17 mouse cellular contexts compared by ENCODE assay signal in genomic region chr19:46282081-46282849, GRCm38 (mm10). TPM values are rescaled to one million over a fixed set of nuclear protein-coding genes. Genes with fewer than 3 reads are reported as not detected.
A peak's percentile ranks its signal among the peaks of the same experiment; 100 is the strongest.
DNase-seq lines count a peak whose midpoint lies in the region; TF ChIP-seq lines count a peak whose summit lies in the region.
"Had no signal": no experiment of that assay in that cellular context is flagged by ENCODE, and none has a peak within 500 bp of the region (broad histone marks: within the 10 kb centered on the region; RNA-seq: fewer than 3 reads in every experiment).

No protein-coding gene starts in this region.

- H3K4me1 ChIP-seq in CH12.LX (ENCODE audit: control insufficient read depth in 1 of 2, insufficient read depth in 2 of 2) = 0 out of 4 replicates have a peak, but pooled peaks cover 0 to 3% of the 10 kb centered on the region in 2 experiments
- H3K4me1 ChIP-seq in ES-E14 (ENCODE audit: control insufficient read depth in 2 of 2, insufficient read depth in 2 of 2, low read length in 2 of 2, poor library complexity in 1 of 2) = peaks cover 0 to 5% of the 10 kb centered on the region in 2 experiments; a peak in 1 of 4 replicates
- H3K4me1 ChIP-seq: forebrain, embryonic 15.5 days; heart, embryonic 10.5 days; midbrain, embryonic 10.5 days had no signal

- H3K79me2 ChIP-seq in CH12.LX (replicated peaks; ENCODE audit: control insufficient read depth, extremely low read depth, insufficient read depth, poor library complexity, severe bottlenecking) = no peaks in the 10 kb centered on the region

- no peaks in the 10 kb centered on the region for H3K27me3 ChIP-seq in CH12.LX (replicated peaks)
- H3K27me3 ChIP-seq: forebrain, embryonic 15.5 days had no signal

- TF ChIP-seq POLR2A in CH12.LX (IDR thresholded peaks at IDR 0.05; ENCODE audit: low read depth, low read length) = no peak

- H3K4me3 ChIP-seq in layer of hippocampus, adult 2 months = no peak overlapping the region
- H3K4me3 ChIP-seq in CH12.LX (replicated peaks in 1 of 3; ENCODE audit: low read depth in 2 of 3, low read length in 2 of 3, poor library complexity in 1 of 3) (no peak overlapping the region), ES-E14 (ENCODE audit: insufficient read depth in 1 of 2, low read depth in 1 of 2, low read length in 2 of 2, poor library complexity in 1 of 2, severe bottlenecking in 1 of 2) (no peak overlapping the region)
- H3K4me3 ChIP-seq: forebrain, embryonic 15.5 days; gastrocnemius, adult 2 months; heart, embryonic 10.5 days; midbrain, embryonic 10.5 days; myocyte had no signal

- H3K9ac ChIP-seq in CH12.LX (ENCODE audit: insufficient read depth, low read depth) = no peak overlapping the region
- H3K9ac ChIP-seq in ES-E14 (ENCODE audit: insufficient read depth, low read depth, low read length, poor library complexity, severe bottlenecking) = no peak overlapping the region
- H3K9ac ChIP-seq: forebrain, embryonic 15.5 days had no signal

- H3K36me3 ChIP-seq in CH12.LX (replicated peaks in 1 of 2; ENCODE audit: control insufficient read depth in 1 of 2, insufficient read depth in 1 of 2, low read length in 1 of 2) = peaks cover 69 to 87% of the 10 kb centered on the region in 2 experiments
- peaks cover 24% of the 10 kb centered on the region; the same call in 1 of the 2 replicates for H3K36me3 ChIP-seq in ES-E14 (ENCODE audit: control insufficient read depth, insufficient read depth, low read length, poor library complexity, severe bottlenecking)

- TF ChIP-seq CTCF in layer of hippocampus, adult 2 months (conservative IDR thresholded peaks at IDR 0.05) = peak; percentile 41
- no peak for TF ChIP-seq CTCF in CH12.LX (conservative IDR thresholded peaks at IDR 0.05 in 1 of 2, IDR thresholded peaks at IDR 0.05 in 1 of 2; ENCODE audit: low read depth in 2 of 2, low read length in 2 of 2)

- no peak for DNase-seq in layer of hippocampus, adult 2 months (ENCODE audit: low spot score in 2 of 2)
- DNase-seq in layer of hippocampus, postnatal 36 days = no peak
- DNase-seq in CH12.LX (ENCODE audit: extremely low read depth) (no peak), ES-E14 (ENCODE audit: low read depth, low spot score) (peak; percentile 19)
- DNase-seq in thymus, postnatal 0 days (ENCODE audit: low spot score) = peak; percentile 65
- no peak for DNase-seq in gastrocnemius, postnatal 10 days
- no peak for DNase-seq in retina, embryonic 14.5 days (ENCODE audit: low spot score)
- DNase-seq: adrenal gland, postnatal 14 days; cerebellum, adult 9-10 months; embryo, embryonic 11 days; gastrocnemius, adult 2 months; lung, postnatal 14 days had no signal

- no peak; the same call in none of the 2 replicates for TF ChIP-seq RAD21 in CH12.LX (IDR thresholded peaks at IDR 0.05; ENCODE audit: low read depth, low read length)

- dilution Hi-C loops in CH12.LX (cut with MboI; ENCODE audit: extremely low pct_ligation_motif_present, extremely low pct_unique_long_range_greater_than_20kb, low sequenced_read_pairs) = no loop called here

- no peak for TF ChIP-seq EP300 in CH12.LX (IDR thresholded peaks at IDR 0.05; ENCODE audit: low read length)

- in situ Hi-C loops in CH12.LX (cut with MboI; ENCODE audit: low pct_ligation_motif_present, low pct_unique_long_range_greater_than_20kb, low sequenced_read_pairs) (no loop called here), ES-E14 (cut with MboI; ENCODE audit: low sequenced_read_pairs in 2 of 2, unreplicated experiment in 2 of 2) (no loop called here)

- no peak overlapping the region for H3K27ac ChIP-seq in layer of hippocampus, adult 2 months
- H3K27ac ChIP-seq in CH12.LX (ENCODE audit: insufficient read depth, low read depth) (no peak overlapping the region), ES-E14 (ENCODE audit: insufficient read depth, low read depth, low read length, poor library complexity, severe bottlenecking) (no peak overlapping the region)
- H3K27ac ChIP-seq: forebrain, embryonic 15.5 days; gastrocnemius, adult 2 months; heart, embryonic 10.5 days; midbrain, embryonic 10.5 days had no signal

- no peaks in the 10 kb centered on the region for H3K9me3 ChIP-seq in CH12.LX (replicated peaks; ENCODE audit: low read length)
- H3K9me3 ChIP-seq in ES-E14 (ENCODE audit: control insufficient read depth, insufficient read depth, low read depth, low read length) = no peaks in the 10 kb centered on the region
- H3K9me3 ChIP-seq: forebrain, embryonic 15.5 days; heart, embryonic 10.5 days; midbrain, embryonic 10.5 days had no signal

- no peak overlapping the region for H3K4me2 ChIP-seq in CH12.LX (ENCODE audit: insufficient read depth, low read depth, poor library complexity, severe bottlenecking)
- H3K4me2 ChIP-seq: forebrain, embryonic 15.5 days had no signal

TF ChIP-seq in CH12.LX, 34 proteins besides CTCF, POLR2A, EP300 and RAD21:
- no peak for TF ChIP-seq MAX (IDR thresholded peaks at IDR 0.05; ENCODE audit: low read length)
- TF ChIP-seq SMC3 (IDR thresholded peaks at IDR 0.05; ENCODE audit: low read depth, low read length) = 0 out of 2 replicates have a peak, but pooled peaks have one; percentile 3
- no peak for TF ChIP-seq PAX5 (IDR thresholded peaks at IDR 0.05; ENCODE audit: low read length)
- no peak for TF ChIP-seq RCOR1 (conservative IDR thresholded peaks at IDR 0.05; ENCODE audit: low read depth, low read length)

TF ChIP-seq in ES-E14, 5 proteins besides CTCF, POLR2A, EP300 and RAD21:
- TF ChIP-seq ZC3H11A (IDR thresholded peaks at IDR 0.05; ENCODE audit: borderline replicate concordance, low read depth, low read length) (no peak), HCFC1 (IDR thresholded peaks at IDR 0.05; ENCODE audit: borderline replicate concordance, insufficient read depth, low read length) (no peak), CHD2 (IDR thresholded peaks at IDR 0.05; ENCODE audit: low read depth, low read length) (no peak), MAFK (IDR thresholded peaks at IDR 0.05; ENCODE audit: insufficient read depth, low read depth, low read length) (no peak), ZNF384 (IDR thresholded peaks at IDR 0.05; ENCODE audit: low read depth, low read length) (no peak)

RNA-seq across cellular contexts. Expression of gene Nfkb2, which starts 21.9 kb away (rescaled TPM):
- total RNA-seq in layer of hippocampus, adult 2 months (2021) = 1 to 10 TPM; 2.1 to 2.4 TPM
- 1 to 10 TPM; 1.9 to 3.2 TPM for total RNA-seq in layer of hippocampus, postnatal 36 days (2021)
- total RNA-seq in CH12.LX (2012; rRNA removed) = 45.0 and 64.8 TPM in 2 replicates
- total RNA-seq in CH12.LX (2014; rRNA removed) = 37.1 and 44.3 TPM in 2 replicates
- 67.5 and 71.7 TPM in 2 replicates for polyA plus RNA-seq in CH12.LX (2012; ENCODE audit: insufficient read length, low read depth)
- total RNA-seq in ES-E14 (2012; rRNA removed) = 11.6 and 13.0 TPM in 2 replicates
- 29.1 and 31.3 TPM in 2 replicates for polyA plus RNA-seq in thymus, postnatal 0 days (2015; fragmentation: Nextera tagmentation; extraction: Ambion mirVana)
- 10 to 100 TPM; 10.4 to 14.3 TPM for total RNA-seq in gastrocnemius, postnatal 10 days (2021)

RNA-seq across cellular contexts. Expression of gene Psd, which starts 44.7 kb away (rescaled TPM):
- total RNA-seq in layer of hippocampus, adult 2 months (2021) = 100 to 1,000 TPM; 761 to 778 TPM
- 100 to 1,000 TPM; 731 to 733 TPM for total RNA-seq in layer of hippocampus, postnatal 36 days (2021)
- 1.3 and 2.2 TPM in 2 replicates for total RNA-seq in CH12.LX (2012; rRNA removed)
- 0.39 and 0.70 TPM in 2 replicates for total RNA-seq in CH12.LX (2014; rRNA removed)
- 20.1 and 20.6 TPM in 2 replicates for polyA plus RNA-seq in CH12.LX (2012; ENCODE audit: insufficient read length, low read depth)
- 2.4 and 3.1 TPM in 2 replicates for total RNA-seq in ES-E14 (2012; rRNA removed)
- polyA plus RNA-seq in thymus, postnatal 0 days (2015; fragmentation: Nextera tagmentation; extraction: Ambion mirVana) = 4.6 and 5.3 TPM in 2 replicates
- total RNA-seq in gastrocnemius, postnatal 10 days (2021) = 1 to 10 TPM; 2.2 to 2.6 TPM

RNA-seq across cellular contexts. Expression of gene Fbxl15, which starts 45.7 kb away (rescaled TPM):
- total RNA-seq in layer of hippocampus, adult 2 months (2021) = 10 to 100 TPM; 26.8 to 28.9 TPM
- 10 to 100 TPM; 28.3 to 33.6 TPM for total RNA-seq in layer of hippocampus, postnatal 36 days (2021)
- total RNA-seq in CH12.LX (2012; rRNA removed) (9.9 and 10.4 TPM in 2 replicates), CH12.LX (2014; rRNA removed) (6.8 and 9.4 TPM in 2 replicates), ES-E14 (2012; rRNA removed) (7.8 and 7.9 TPM in 2 replicates)
- polyA plus RNA-seq in CH12.LX (2012; ENCODE audit: insufficient read length, low read depth) = 7.3 and 7.6 TPM in 2 replicates
- polyA plus RNA-seq in thymus, postnatal 0 days (2015; fragmentation: Nextera tagmentation; extraction: Ambion mirVana) = 8.3 and 9.1 TPM in 2 replicates
- 1 to 10 TPM; 2.7 to 3.7 TPM for total RNA-seq in gastrocnemius, postnatal 10 days (2021)

RNA-seq across cellular contexts. Expression of gene Cuedc2, which starts 56.2 kb away (rescaled TPM):
- 100 to 1,000 TPM; 171 to 178 TPM for total RNA-seq in layer of hippocampus, adult 2 months (2021)
- 100 to 1,000 TPM; 164 to 167 TPM for total RNA-seq in layer of hippocampus, postnatal 36 days (2021)
- total RNA-seq in CH12.LX (2012; rRNA removed) (95.1 and 102 TPM in 2 replicates), CH12.LX (2014; rRNA removed) (117 and 120 TPM in 2 replicates), ES-E14 (2012; rRNA removed) (75.1 and 102 TPM in 2 replicates)
- 94.4 and 123 TPM in 2 replicates for polyA plus RNA-seq in CH12.LX (2012; ENCODE audit: insufficient read length, low read depth)
- 152 and 155 TPM in 2 replicates for polyA plus RNA-seq in thymus, postnatal 0 days (2015; fragmentation: Nextera tagmentation; extraction: Ambion mirVana)
- total RNA-seq in gastrocnemius, postnatal 10 days (2021) = 10 to 100 TPM; 88.3 TPM

RNA-seq across cellular contexts. Expression of gene Mfsd13a, which starts 58.7 kb away (rescaled TPM):
- total RNA-seq in layer of hippocampus, adult 2 months (2021) = 10 to 100 TPM; 30.2 to 30.5 TPM
- 10 to 100 TPM; 28.2 to 30.3 TPM for total RNA-seq in layer of hippocampus, postnatal 36 days (2021)
- total RNA-seq in CH12.LX (2012; rRNA removed) = 4.9 and 7.6 TPM in 2 replicates
- total RNA-seq in CH12.LX (2014; rRNA removed) = 2.8 and 3.1 TPM in 2 replicates
- 13.2 and 15.9 TPM in 2 replicates for polyA plus RNA-seq in CH12.LX (2012; ENCODE audit: insufficient read length, low read depth)
- 9.9 and 19.8 TPM in 2 replicates for total RNA-seq in ES-E14 (2012; rRNA removed)
- polyA plus RNA-seq in thymus, postnatal 0 days (2015; fragmentation: Nextera tagmentation; extraction: Ambion mirVana) = 7.5 and 8.1 TPM in 2 replicates
- total RNA-seq in gastrocnemius, postnatal 10 days (2021) = 1 to 10 TPM; 1.2 to 1.5 TPM
- total RNA-seq: neutrophil, adult 5-6 weeks had no signal

Comparison
In these comparisons a context has a peak if more than half of its experiments do, and no peak if none do; other contexts are left out.
1. DNase-seq: peak in ES-E14 (single experiment) and thymus, postnatal 0 days (single experiment); none in layer of hippocampus, adult 2 months (0 of 2), layer of hippocampus, postnatal 36 days (0 of 2), CH12.LX (single experiment), gastrocnemius, postnatal 10 days (single experiment) and retina, embryonic 14.5 days (single experiment).
2. RNA of gene Psd, which starts 44.7 kb away (total RNA-seq): 761 to 778 TPM in layer of hippocampus, adult 2 months and 731 to 733 TPM in layer of hippocampus, postnatal 36 days; 2.2 to 2.6 TPM in gastrocnemius, postnatal 10 days, 2.4 to 3.1 TPM in ES-E14 and 0.39 to 2.2 TPM in CH12.LX; every median in the first group is over 100 times any median in the second.